Mouse (Mus musculus) thymus, postnatal 25 days (tissue): ENCODE measurements around the gene Acsm1.
"Not testable (repeated sequence)": the region's sequence is repeated elsewhere in the genome, so short reads cannot be mapped to it uniquely, and the experiment has no call there.

ENCODE experiments used
- DNase-seq: peaks from one replicate; pipeline ENCODE4 v3.0.0; 2022

Acsm1 gene

DNA sequence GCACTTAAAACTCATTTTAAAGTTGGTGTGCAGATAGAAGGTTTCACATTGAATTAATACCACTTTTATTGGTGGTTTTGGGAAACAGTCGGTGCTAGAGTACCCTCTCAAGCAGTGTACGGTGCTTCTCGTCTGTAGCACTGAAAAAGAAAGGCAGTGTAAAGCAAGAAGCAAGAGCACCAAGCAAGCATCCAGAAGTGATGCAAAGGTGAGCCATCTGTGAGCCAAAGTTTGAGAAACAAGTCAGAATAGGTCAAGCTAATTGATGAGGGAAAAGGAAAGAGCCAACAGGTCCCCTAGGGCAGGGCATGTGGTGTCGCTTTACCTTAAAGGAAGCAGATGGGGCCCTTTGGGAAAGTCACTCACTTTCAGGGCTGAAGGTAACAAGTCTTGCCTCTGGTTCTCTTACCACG, at the start of gene Acsm1:
Gene Acsm1 (plus strand): TSS at position 363 of the 413 bp plus-strand sequence.
- DNase-seq: no peak

GRCm38 (mm10) chr7:119559789-119560451, 46.9 kb upstream of the Acsm1 start:
- no peak for DNase-seq

DNA sequence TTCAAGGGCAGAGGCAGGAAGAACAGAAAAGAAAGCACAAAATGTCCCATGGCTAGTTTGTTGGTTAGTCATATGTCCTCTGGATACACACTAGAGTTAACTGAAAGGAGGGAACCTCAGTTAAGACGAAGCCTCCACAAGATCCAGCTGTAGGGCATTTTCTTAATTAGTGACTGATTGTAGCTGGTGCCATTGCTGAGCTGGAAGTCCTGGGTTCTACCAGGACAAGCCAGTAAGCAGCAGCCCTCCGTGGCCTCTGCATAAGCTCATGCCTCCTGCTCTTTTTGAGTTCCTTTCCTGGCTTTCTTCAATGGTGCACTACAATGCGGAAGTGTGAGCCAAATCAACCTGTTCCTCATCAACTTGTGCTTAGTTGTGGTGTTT, 46.4 kb upstream of the Acsm1 start:
- no peak for DNase-seq

GRCm38 (mm10) chr7:119561441-119561840, 45.4 kb upstream of the Acsm1 start:
- no peak for DNase-seq

DNA sequence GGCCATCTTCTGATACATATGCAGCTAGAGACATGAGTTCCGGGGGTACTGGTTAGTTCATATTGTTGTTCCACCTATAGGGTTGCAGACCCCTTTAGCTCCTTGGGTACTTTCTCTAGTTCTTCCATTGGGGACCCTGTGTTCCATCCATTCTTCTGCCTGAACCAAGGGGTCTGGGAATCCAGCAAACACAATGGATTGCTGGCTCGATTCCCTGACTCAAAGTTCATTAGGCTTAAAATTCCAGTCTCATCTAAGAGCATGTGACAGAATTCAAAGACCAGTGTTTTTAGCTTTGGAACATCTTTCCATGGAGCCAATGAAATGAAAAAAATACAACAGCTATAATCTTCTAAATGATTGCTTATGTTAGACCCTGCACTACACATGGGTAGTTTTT, 44.4 kb upstream of the Acsm1 start:
- DNase-seq: not testable (repeated sequence)

- no peak for DNase-seq
Observed at GRCm38 (mm10) chr7:119594530-119595107, 12.2 kb upstream of the Acsm1 start.

- DNase-seq: no peak
Observed at GRCm38 (mm10) chr7:119595306-119595705, 11.5 kb upstream of the Acsm1 start.

- DNase-seq: no peak
Observed at GRCm38 (mm10) chr7:119596536-119596935, 10.3 kb upstream of the Acsm1 start.

GRCm38 (mm10) chr7:119601195-119601953, 5.5 kb upstream of the Acsm1 start:
- DNase-seq: no peak

- no peak for DNase-seq
Observed at GRCm38 (mm10) chr7:119601954-119602317, 4.9 kb upstream of the Acsm1 start.

DNA sequence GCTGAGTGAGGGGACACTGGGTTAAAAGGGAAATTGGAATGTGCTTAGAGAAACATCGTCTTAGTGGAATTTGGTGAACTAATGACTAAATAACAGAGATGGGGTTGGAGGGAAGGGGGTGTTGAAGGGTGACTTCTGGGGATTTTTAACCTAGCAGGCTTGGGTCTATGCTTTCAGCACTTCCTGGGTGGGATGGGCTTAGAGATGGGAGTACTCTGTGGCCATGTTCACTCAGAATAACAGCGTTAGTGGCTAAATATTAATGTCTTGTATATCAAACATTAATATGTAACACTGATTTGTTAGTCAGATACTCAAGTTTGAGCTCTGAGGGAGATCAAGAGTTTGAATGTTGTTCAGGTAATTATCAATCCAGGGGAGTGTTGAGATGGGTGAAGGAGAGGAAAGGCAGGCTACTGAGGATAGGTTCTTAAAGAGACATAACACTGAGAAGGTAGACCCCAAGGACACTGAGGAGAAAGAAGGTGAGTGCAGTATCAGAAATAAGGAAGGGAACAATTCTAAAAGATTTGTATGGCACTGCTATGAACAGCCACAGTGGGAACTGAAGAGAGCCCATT, 1.8 kb upstream of the Acsm1 start:
- DNase-seq: no peak

- no peak for DNase-seq
Observed at GRCm38 (mm10) chr7:119605926-119606663, 731 bp upstream of the Acsm1 start.

DNA sequence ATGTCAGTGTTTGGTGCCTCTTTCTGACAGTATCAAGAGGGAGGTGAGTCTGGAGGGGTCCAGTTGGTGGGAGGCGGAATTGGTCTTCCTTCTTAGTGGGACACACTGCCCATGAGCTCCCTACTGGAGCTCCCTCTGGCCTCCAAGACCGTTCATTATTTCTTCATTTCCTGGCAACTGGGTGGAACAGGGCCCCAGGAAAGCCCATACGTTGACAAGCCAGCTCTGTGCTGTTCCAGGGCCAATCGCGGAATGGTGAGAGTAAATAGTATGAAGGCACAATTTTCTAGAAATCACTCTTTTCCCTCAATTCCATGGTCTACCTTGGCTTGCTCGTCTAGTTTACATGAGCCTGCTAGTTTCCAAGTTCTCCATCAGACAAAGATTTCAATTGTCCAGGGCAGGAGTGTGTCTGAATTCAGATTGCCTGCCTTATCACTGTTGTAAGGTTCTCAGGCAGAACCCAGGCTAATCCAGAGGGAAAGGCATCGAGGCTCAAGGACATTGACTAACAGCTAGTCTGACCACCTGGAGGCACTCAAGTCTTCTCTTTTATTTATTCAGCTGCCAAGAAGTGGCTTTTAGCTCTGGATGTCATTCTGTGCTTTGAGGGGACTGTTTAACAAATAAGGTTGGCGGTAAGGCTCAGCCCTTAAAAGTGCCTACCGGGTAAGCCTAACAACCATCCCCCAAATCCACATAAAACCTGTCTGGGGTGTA, 1.1 kb downstream of the Acsm1 start:
- no peak for DNase-seq

DNA sequence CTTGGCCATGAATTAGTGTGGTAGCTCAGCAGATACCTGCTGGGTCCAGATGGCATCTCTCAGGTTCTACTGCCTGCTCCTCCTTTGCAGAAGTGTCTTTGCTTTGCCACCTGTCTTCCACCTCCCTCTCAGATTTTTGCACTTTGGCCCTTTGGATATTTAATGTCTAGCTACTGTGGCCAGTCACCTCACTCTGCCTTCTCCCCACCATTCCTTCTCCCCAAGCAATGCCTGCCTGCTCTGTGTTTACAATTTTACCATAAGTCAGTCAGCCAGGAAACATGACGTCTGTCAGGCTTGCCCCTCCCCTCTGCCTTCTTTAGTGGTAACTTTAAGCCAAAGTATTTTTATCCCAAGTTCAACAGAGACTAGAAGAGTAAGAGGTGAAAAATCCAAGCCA, 9.7 kb downstream of the Acsm1 start:
- no peak for DNase-seq

- no peak for DNase-seq
Observed at GRCm38 (mm10) chr7:119617593-119617992, 10.8 kb downstream of the Acsm1 start.

DNA sequence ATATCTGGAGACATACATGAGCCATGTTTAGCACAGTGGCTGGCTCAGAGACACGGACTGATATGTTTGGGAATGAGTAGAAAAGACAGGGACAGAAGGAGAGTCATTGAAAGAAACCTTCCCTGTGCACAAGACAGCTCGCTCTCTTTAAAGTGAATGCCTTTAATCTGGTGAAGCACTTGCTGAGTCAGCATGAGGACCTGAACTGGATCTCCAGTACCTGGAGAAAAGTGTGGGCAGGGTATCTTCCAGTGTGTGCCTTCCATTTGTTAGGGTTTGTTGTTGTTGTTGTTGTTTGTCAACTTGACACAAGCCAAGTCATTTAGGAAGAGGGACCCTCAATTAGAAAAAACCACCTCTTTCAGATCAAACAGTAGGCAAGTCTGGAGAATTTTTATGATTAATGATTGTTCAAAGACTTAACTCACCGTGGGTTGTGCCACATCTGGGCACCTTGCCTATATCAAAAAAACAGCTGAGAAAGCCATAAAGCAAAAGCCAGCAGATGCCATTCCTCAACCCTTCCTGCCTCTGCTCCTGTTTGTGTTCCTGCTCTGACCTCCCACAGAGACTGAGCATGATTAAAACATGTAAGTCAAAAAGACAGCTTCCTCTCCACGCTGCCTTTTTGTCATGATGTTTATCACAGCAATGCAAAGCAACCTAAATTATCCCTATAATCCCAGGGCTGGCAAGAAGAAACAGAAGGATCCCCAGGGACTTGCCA, 11.5 kb downstream of the Acsm1 start:
- no peak for DNase-seq

- DNase-seq: no peak
Observed at GRCm38 (mm10) chr7:119620157-119620556, 13.3 kb downstream of the Acsm1 start.

DNA sequence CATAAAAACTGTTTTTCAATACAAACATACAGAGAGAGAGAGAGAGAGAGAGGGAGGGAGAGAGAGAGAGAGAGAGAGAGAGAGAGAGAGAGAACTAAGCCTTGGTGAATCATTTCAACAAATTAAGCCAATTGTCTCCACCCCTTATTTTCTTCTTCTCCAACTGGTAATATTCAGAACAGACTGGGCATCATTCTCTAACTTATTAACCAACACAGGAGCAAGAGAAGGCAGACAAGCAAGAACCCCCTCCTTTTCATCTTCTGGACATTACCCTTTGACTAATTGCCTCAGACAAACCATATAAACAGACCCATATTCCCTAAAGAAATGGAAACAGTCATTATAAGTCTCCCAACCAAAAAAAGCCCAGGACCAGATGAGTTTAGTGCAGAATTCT, 31.9 kb downstream of the Acsm1 start:
- DNase-seq: no peak

GRCm38 (mm10) chr7:119642307-119642706, 35.5 kb downstream of the Acsm1 start:
- DNase-seq: no peak

- no peak for DNase-seq
Observed at GRCm38 (mm10) chr7:119667893-119668292, 61.1 kb downstream of the Acsm1 start.

DNA sequence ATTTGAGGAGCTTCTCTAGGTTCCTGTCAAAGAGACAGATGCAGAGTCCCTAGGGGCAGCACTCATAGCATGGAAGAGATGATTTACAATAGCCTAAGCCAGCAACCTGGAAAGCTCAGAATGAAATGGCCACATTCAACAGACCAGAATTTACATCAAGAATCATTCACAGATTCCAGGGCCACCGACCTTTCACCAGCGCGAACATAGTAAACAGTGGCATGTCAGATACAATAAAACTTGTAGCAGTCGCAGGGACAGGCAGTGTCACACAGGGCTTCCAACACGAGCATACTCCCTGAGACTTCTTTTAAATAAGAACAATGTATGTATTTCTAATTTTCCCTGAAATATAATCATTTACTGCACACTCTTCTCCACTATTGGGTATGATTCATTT, 63.6 kb downstream of the Acsm1 start:
- DNase-seq: no peak

GRCm38 (mm10) chr7:119670925-119671324, 64.1 kb downstream of the Acsm1 start:
- no peak for DNase-seq
